Mouse (Mus musculus) neural tube, embryonic 14.5 days (tissue): ENCODE data around the gene Abca5. TPM values are rescaled to one million over a fixed set of nuclear protein-coding genes. Genes with fewer than 3 reads are reported as not detected.

ENCODE experiments used
- ATAC-seq: fragments of 200-750 bp; cut with Nextera tagmentation; 2 replicates; pipeline ENCODE4 v1.8.0; 2017; ENCODE audit warnings: low read depth, mild to moderate bottlenecking, moderate TSS enrichment, moderate library complexity
- H3K27ac ChIP-seq: fragments of 300-500 bp; sonication (generic); 2 replicates; pipeline ENCODE4 v1.5.1; 2014; ENCODE audit warnings: low read depth, mild to moderate bottlenecking, control low read depth, low read length, moderate library complexity, mixed read lengths
- H3K27me3 ChIP-seq: fragments of 300-500 bp; sonication (generic); 2 replicates; pipeline ENCODE4 v1.6.1; 2014; ENCODE audit warnings: low read length; ENCODE audit not compliant: control insufficient read depth, insufficient read depth
- H3K36me3 ChIP-seq: fragments of 300-500 bp; sonication (generic); 2 replicates; pipeline ENCODE4 v1.6.1; 2014; ENCODE audit warnings: low read length, mixed read lengths; ENCODE audit not compliant: control insufficient read depth, insufficient read depth
- H3K4me1 ChIP-seq: fragments of 300-500 bp; sonication (generic); 2 replicates; pipeline ENCODE4 v1.6.1; 2014; ENCODE audit warnings: low read length; ENCODE audit not compliant: control insufficient read depth, insufficient read depth
- H3K4me2 ChIP-seq: fragments of 300-500 bp; sonication (generic); 2 replicates; pipeline ENCODE4 v1.6.1; 2014; ENCODE audit warnings: mild to moderate bottlenecking, low read depth, low read length, control low read depth
- H3K4me3 ChIP-seq: fragments of 300-500 bp; sonication (generic); 2 replicates; pipeline ENCODE4 v1.5.1; 2014; ENCODE audit warnings: low read depth, low read length, control low read depth, mixed read lengths
- H3K9ac ChIP-seq: fragments of 300-500 bp; sonication (generic); replicated peaks from 2 replicates; pipeline ENCODE4 v1.6.1; 2014; ENCODE audit warnings: low read depth, mild to moderate bottlenecking, control low read depth, low read length, mixed read lengths
- H3K9me3 ChIP-seq: fragments of 300-500 bp; sonication (generic); 2 replicates; pipeline ENCODE4 v1.6.1; 2016; ENCODE audit warnings: low read length; ENCODE audit not compliant: control insufficient read depth
- WGBS: fragments of 180-500 bp; shearing (Covaris S2); extraction: QIAGEN DNeasy Blood & Tissue Kit; methylation state at CpG from one replicate; pipeline ENCODE4 v1.1.7; 2014; 5-methylcytosine and 5-hydroxymethylcytosine counted together
- polyA plus RNA-seq: library from polyadenylated mRNA; unstranded; fragments of >200 nt; fragmentation: Nextera tagmentation; extraction: Ambion mirVana; gene quantifications from 2 replicates; pipeline ENCODE4 v1.2.1, GENCODE M21; 2014

Abca5 gene
- polyA plus RNA-seq, 1 experiment from 2014 or later = 29.3 TPM

DNA sequence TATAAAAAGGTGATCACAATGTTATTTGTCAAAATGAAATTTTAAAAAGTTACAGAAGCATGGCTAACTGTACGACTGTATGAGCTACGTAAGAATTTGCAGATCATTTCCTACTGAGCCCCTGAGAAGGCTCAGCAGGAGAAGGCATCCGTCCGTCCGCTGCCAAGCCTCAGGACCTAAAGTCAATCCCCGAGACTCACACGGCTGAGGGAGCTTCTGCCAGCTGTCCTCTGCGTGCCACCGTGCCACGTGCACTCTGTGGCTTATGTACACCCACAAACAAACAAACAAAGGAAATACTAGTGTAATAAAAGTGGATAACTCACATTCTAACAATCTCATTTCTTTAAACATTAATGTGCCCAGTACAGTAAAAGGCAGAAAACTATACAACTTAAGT, 52.7 kb downstream of the Abca5 start:
- Histone ChIP-seq H3K4me3 (no peak overlapping the region), H3K9me3 (no peaks in the 10 kb centered on the region), H3K27me3 (no peaks in the 10 kb centered on the region), H3K36me3 (no peaks in the 10 kb centered on the region), H3K4me1 (no peaks in the 10 kb centered on the region), H3K27ac (no peak overlapping the region), H3K9ac (no peak overlapping the region), H3K4me2 (no peak overlapping the region)
- ATAC-seq = no peak
- WGBS = 70% methylated on average over 10 of the region's 10 CpGs

DNA sequence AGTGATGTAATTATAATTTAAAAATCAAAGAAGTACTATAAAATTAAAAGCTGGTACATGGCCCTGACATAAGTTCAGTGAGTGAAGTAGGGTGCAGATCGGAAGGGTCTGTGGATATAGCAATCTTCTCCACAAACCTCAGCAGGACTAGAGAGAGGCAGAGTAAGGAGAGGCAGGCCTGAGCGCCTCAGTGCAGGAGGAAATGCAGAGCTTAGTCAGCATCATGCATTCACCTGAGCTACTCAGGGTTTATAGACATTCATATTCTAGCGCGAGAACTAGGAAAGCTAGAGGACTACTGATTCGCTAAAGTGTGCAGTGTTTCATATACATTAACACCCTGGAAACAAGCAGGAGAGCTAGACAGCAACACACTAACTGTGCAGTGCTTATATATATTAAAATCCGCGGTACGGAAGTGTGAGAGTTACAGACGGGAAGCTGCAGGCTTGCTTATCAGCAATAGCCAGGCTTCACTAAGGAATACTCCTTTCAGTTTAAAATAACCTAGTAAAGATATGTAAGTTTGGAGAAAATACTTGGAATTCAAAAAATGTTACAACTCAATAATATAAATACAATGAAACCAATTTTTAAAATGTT, 53.2 kb downstream of the Abca5 start:
- Histone ChIP-seq H3K9ac (no peak overlapping the region), H3K4me3 (no peak overlapping the region), H3K27me3 (no peaks in the 10 kb centered on the region), H3K36me3 (no peaks in the 10 kb centered on the region), H3K9me3 (no peaks in the 10 kb centered on the region), H3K4me2 (no peak overlapping the region), H3K4me1 (no peaks in the 10 kb centered on the region), H3K27ac (no peak overlapping the region)
- 90% methylated on average over 9 of the region's 9 CpGs for WGBS
- ATAC-seq = no peak

DNA sequence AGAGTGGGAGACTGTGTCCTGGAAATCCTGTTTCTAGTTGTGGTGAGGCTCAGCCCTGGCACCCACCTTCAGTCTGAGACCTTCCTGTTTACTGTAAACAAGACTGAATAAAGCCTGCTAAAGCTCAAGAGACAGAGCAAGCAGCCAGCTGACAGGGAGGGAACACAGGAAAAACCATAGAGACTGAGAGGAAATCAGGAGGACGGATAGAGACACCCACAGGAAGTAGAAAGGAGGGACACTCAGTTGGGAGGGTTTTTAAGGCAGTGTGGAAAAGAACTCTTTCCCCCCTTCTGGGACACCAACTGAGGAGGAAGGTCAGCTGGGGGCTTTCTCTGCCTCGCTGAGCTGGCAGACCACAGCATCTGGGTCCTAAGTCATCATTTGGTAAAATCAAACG, 62.7 kb downstream of the Abca5 start:
- Histone ChIP-seq H3K4me3 (no peak overlapping the region), H3K4me1 (no peaks in the 10 kb centered on the region), H3K36me3 (no peaks in the 10 kb centered on the region; the same call in 1 of the 2 replicates), H3K27me3 (no peaks in the 10 kb centered on the region), H3K9me3 (no peaks in the 10 kb centered on the region), H3K9ac (no peak overlapping the region), H3K27ac (no peak overlapping the region), H3K4me2 (no peak overlapping the region)
- 67% methylated on average over 3 of the region's 3 CpGs for WGBS
- no peak for ATAC-seq

- H3K27me3 ChIP-seq = no peaks in the 10 kb centered on the region
- WGBS = 2% methylated on average over 5 of the region's 5 CpGs
- ATAC-seq = peak; percentile 54
These were observed 65.8 kb downstream of the Abca5 start for GRCm38 (mm10) chr11:110271745-110272144.

GRCm38 (mm10) chr11:110268244-110268844, 69.2 kb downstream of the Abca5 start:
- Histone ChIP-seq H3K4me3 (no peak overlapping the region), H3K9me3 (no peaks in the 10 kb centered on the region), H3K27me3 (no peaks in the 10 kb centered on the region), H3K4me1 (no peaks in the 10 kb centered on the region), H3K9ac (no peak overlapping the region), H3K27ac (no peak overlapping the region), H3K4me2 (no peak overlapping the region), H3K36me3 (no peaks in the 10 kb centered on the region)
- WGBS = 41% methylated on average over 8 of the region's 8 CpGs
- 0 out of 2 replicates have a peak, but pooled peaks have one; percentile 38 for ATAC-seq

More at GRCm38 (mm10) chr11:110271745-110272144, 65.8 kb downstream of the Abca5 start:
- Histone ChIP-seq H3K4me2 (no peak overlapping the region), H3K36me3 (no peaks in the 10 kb centered on the region; the same call in 1 of the 2 replicates), H3K27ac (no peak overlapping the region), H3K9me3 (no peaks in the 10 kb centered on the region), H3K4me3 (no peak overlapping the region), H3K9ac (no peak overlapping the region), H3K4me1 (no peaks in the 10 kb centered on the region)

- 96% methylated on average over 6 of the region's 6 CpGs for WGBS
- H3K4me3 ChIP-seq = no peak overlapping the region
- no peaks in the 10 kb centered on the region for H3K27me3 ChIP-seq
- H3K9ac ChIP-seq = no peak overlapping the region
- no peak for ATAC-seq
- H3K9me3 ChIP-seq = no peaks in the 10 kb centered on the region
- no peak overlapping the region for H3K27ac ChIP-seq
- H3K4me1 ChIP-seq = no peaks in the 10 kb centered on the region
- no peaks in the 10 kb centered on the region for H3K36me3 ChIP-seq
- no peak overlapping the region for H3K4me2 ChIP-seq
These were observed 70.3 kb downstream of the Abca5 start for GRCm38 (mm10) chr11:110267232-110267631.

GRCm38 (mm10) chr11:110266757-110267156, 70.8 kb downstream of the Abca5 start:
- ATAC-seq = no peak
- Histone ChIP-seq H3K4me1 (no peaks in the 10 kb centered on the region), H3K36me3 (no peaks in the 10 kb centered on the region), H3K9me3 (no peaks in the 10 kb centered on the region), H3K9ac (no peak overlapping the region), H3K27ac (no peak overlapping the region), H3K27me3 (no peaks in the 10 kb centered on the region), H3K4me3 (no peak overlapping the region), H3K4me2 (no peak overlapping the region)
- 86% methylated on average over 11 of the region's 11 CpGs for WGBS

DNA sequence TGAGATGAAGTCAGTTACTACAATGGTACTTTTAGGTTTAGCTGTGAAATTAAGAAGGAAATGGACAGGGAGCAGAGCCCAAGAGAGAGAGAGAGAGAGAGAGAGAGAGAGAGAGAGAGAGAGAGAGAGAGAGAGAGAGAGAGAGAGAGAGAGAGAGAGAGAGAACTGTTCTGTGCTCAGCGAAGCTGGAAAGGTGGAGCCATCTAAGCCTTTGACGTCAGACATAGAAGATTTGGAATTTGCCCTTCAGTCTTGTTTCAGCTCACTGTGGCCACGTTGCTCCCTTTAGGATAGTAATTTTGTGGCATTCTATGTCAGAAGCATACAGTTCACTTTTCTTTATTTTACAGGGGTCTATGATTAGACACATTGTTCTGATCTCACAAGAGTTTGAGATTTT, 75.6 kb downstream of the Abca5 start:
- ATAC-seq = no peak
- 86% methylated on average over 3 of the region's 3 CpGs for WGBS
- Histone ChIP-seq H3K27ac (no peak overlapping the region), H3K4me2 (no peak overlapping the region), H3K27me3 (no peaks in the 10 kb centered on the region), H3K4me3 (no peak overlapping the region), H3K9me3 (no peaks in the 10 kb centered on the region), H3K9ac (no peak overlapping the region), H3K36me3 (no peaks in the 10 kb centered on the region), H3K4me1 (no peaks in the 10 kb centered on the region)

DNA sequence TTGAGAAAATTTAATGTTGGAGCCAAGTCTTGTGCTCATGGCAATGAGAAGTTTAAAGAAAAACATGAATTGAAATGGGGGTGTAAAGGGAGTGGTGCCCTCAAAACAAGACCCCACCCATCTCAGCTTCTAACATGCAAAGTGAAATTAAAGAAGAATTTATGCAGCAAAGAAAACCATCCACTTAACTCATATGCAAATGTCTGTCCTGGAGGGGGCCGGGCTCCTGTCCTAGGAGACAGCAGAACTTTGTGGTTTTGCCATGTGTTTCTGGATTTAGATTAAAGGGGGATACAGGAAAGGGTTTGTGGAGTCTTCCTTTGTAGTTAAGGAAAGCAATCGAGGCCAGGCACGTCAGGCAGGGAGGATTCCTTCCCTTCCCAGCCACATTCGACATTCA, 79.6 kb downstream of the Abca5 start:
- Histone ChIP-seq H3K9ac (no peak overlapping the region), H3K9me3 (no peaks in the 10 kb centered on the region), H3K36me3 (no peaks in the 10 kb centered on the region), H3K4me1 (no peaks in the 10 kb centered on the region), H3K27me3 (no peaks in the 10 kb centered on the region), H3K27ac (no peak overlapping the region), H3K4me3 (no peak overlapping the region), H3K4me2 (no peak overlapping the region)
- ATAC-seq = no peak
- 67% methylated on average over 4 of the region's 4 CpGs for WGBS
